Mouse (Mus musculus) spleen, adult 2 months (tissue): Measurements from ENCODE around the gene Mgl2.

Experiments used
- CTCF ChIP-seq: fragments of 200-500 bp; IDR thresholded peaks from 2 replicates; pipeline ENCODE4 v1.5.1; 2011; ENCODE audit warnings: mild to moderate bottlenecking, inconsistent platforms; ENCODE audit not compliant: insufficient read depth, insufficient read length, insufficient replicate concordance; ENCODE audit errors: extremely low read depth
- POLR2A ChIP-seq: fragments of 200-500 bp; IDR thresholded peaks from 2 replicates; pipeline ENCODE4 v1.6.1; 2011; ENCODE audit warnings: low read depth, low read length, inconsistent platforms

DNA sequence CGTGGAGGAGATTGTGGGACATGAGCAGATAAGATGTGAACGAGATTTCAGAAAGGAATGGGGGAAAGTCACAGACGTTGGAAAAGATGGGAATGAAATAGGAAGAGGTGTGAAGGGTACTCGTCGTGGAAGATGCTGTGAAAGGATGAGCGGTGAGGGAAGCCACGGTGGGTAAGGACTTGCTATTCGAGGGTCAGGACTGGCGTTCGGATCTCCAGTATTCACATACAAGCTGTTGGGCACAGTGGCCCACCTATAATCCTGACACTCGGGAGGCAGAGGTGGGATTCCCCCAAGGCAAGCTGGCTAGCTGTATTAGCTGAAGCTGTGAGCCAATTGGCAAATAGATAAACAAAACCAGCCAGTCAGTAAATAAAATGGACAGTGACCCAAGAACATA is 48.6 kb downstream of the Mgl2 start:
- no peak for TF ChIP-seq CTCF
- TF ChIP-seq POLR2A = no peak
